Mouse (Mus musculus) kidney, embryonic 16.5 days (tissue): ENCODE measurements around the gene Nipsnap2. TPM values are rescaled to one million over a fixed set of nuclear protein-coding genes. Genes with fewer than 3 reads are reported as not detected.

Source experiments
- polyA plus RNA-seq: library from polyadenylated mRNA; unstranded; fragments of >200 nt; fragmentation: Nextera tagmentation; extraction: Ambion mirVana; gene quantifications from 2 replicates; pipeline ENCODE4 v1.2.1, GENCODE M21; 2015

Gene Nipsnap2
- polyA plus RNA-seq, 1 experiment from 2014 or later, result 152 TPM

Other genes with a start within 250 kb of the Nipsnap2 start
- 39.1 and 44.0 TPM in 2 replicates for gene Sfswap, start 223.8 kb upstream of the Nipsnap2 start, polyA plus RNA-seq
- gene Mmp17, start 140.9 kb upstream of the Nipsnap2 start, polyA plus RNA-seq, result 3.3 and 4.7 TPM in 2 replicates
- gene Zfp11, start 55.0 kb upstream of the Nipsnap2 start, polyA plus RNA-seq, result 6.3 and 6.6 TPM in 2 replicates
- not detected in 2 replicates for gene Sept14, start 16.6 kb upstream of the Nipsnap2 start, polyA plus RNA-seq
- 198 and 203 TPM in 2 replicates for gene Mrps17, start 9.6 kb upstream of the Nipsnap2 start, polyA plus RNA-seq
- gene Psph, start 62.4 kb downstream of the Nipsnap2 start, polyA plus RNA-seq, result 60.9 and 61.0 TPM in 2 replicates
- gene Sumf2, start 121.9 kb downstream of the Nipsnap2 start, polyA plus RNA-seq, result 54.0 and 59.2 TPM in 2 replicates
- 1,059 and 1,110 TPM in 2 replicates for gene Chchd2, start 162.4 kb downstream of the Nipsnap2 start, polyA plus RNA-seq
- 6.5 and 7.8 TPM in 2 replicates for gene Zbed5, start 170.7 kb downstream of the Nipsnap2 start, polyA plus RNA-seq
- 0.21 and 0.28 TPM in 2 replicates for gene Phkg1, start 173.5 kb downstream of the Nipsnap2 start, polyA plus RNA-seq
- 4.4 and 4.9 TPM in 2 replicates for gene Nupr1l, start 183.5 kb downstream of the Nipsnap2 start, polyA plus RNA-seq
- 20.4 and 22.3 TPM in 2 replicates for gene Vkorc1l1, start 216.9 kb downstream of the Nipsnap2 start, polyA plus RNA-seq